Mouse (Mus musculus) G1E-ER4 (cell line): ENCODE data around the gene Gm4858. TPM values are rescaled to one million over a fixed set of nuclear protein-coding genes. Genes with fewer than 3 reads are reported as not detected.
"Not testable (repeated sequence)": the region's sequence is repeated elsewhere in the genome, so short reads cannot be mapped to it uniquely, and the experiment has no call there.

Experiments
- GATA1 ChIP-seq: IDR thresholded peaks from one replicate; pipeline ENCODE4 v1.8.0; 2012; ENCODE audit warnings: low read length, inconsistent platforms
- polyA plus RNA-seq: library from polyadenylated mRNA; stranded (reverse); fragments of >175 nt; gene quantifications from 2 replicates; pipeline ENCODE4 v1.2.3, GENCODE M21; 2012

Gene Gm4858
- not detected in 2 replicates for polyA plus RNA-seq

DNA sequence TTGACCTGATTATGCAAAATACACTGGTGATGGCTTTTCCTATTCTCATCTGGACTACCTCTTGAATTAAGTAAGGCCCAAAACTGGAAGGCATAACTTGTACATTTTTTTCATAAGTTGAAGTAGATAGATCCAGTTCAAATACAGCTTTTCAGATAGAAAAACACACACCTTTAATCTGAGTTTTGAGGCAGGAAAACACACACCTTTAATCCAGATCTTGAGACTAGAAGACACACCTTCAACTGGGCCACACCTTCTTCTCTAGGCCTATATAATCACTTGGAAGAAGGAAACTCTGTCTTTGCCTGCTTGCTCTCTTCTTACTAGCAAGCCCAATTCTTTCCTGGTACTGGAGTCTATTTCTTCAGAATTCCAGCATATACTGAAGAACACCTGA lies at the start of gene Gm4858:
Gene Gm4858, plus strand, starts transcription at position 301 of the 400 bp plus-strand sequence.
- TF ChIP-seq GATA1: not testable (repeated sequence)

DNA sequence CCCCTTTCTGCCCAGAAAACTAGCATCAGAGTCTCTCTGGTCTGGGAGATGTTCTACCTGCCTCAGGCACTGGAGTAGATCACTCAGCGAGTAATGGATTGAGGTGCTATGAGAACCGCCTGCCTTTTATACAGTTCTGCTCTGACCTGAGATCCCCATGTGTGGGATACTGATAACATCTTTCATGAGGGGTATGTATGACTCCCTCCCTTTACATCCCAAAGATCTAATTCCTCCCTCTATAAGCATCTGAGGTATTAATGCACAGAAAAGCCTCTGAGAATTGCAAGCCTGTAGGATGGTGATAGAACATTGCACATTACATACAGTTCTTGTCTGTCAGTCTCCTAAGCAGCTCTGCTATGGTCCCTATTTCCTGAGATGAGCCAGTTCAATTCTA lies 49.7 kb upstream of the Gm4858 start, which contains the start of gene Lce1m:
Gene Lce1m, minus strand, starts transcription at position 101 of the 400 bp plus-strand sequence.
- TF ChIP-seq GATA1: no peak

DNA sequence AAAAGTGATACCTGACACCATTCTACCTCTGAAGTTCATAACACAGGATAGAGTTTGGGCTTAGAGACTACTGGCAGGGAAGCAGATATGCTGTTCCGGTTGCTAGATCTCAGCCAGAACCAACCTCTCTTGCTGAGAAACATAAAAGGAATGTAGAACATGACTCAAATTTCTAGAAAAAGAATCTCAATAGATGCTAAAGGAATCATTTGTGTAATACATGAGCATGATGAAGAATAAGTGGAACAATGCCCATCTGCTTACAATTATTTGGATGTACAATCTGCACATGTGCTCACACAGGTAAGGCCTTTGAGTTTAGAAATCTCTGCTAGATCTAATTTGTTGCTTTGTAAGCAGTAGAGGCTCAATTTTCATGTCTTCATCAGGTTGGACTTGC lies 47.5 kb upstream of the Gm4858 start:
- TF ChIP-seq GATA1: no peak

DNA sequence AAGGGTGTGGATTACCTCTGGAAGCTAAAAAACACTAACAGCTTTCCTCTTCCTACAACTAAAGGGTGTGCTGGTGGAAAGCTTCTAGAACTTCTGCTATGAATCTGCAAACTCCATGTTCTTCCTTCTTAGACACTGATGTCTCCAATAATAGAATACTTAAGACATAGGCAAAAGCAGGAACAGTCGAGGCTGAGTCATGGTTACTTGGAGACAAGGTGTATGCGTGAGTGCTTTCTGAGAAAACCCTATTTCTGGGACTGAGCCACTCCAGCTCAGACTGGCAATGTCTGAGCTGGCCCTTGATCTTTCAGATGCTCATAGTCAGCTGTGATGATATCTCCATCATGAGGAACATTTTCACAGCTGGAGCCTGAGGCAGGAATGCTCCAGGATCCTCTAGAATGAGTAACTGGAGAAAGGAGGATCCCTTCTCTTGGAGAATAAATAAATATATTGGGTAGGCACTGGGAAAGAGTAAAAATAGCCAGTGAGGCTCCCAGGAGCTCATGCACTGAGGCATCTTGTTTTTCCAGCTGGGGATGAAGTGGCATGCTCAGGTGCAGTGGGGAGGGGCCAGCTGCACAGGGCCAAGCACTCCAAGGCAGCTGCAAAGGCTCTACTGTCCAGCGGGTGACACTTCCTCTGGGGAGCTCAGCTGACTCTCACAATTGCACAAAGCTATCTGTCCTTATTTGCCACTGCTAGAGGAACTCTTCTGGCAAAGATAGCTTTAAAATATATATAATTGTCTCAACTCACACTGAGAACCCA lies 45.0 kb upstream of the Gm4858 start:
- no peak for TF ChIP-seq GATA1

DNA sequence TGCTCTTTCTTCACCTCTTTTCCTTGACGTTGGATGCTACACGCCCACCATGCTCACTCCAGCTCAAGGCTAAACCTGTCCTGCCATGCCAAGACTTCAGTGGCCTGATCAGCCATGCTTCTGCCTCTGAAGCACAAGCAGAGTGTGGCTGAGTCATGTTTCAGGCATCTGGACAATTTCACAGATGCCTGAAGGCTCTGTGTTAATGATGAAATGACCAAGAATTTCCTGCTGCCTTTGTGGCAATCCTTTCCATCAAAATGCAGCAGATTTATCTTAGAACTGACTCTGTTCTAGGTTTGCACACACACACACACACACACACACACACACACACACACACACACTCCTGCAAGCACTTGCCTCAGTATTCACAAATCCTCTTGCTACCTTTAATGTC lies 43.1 kb upstream of the Gm4858 start:
- no peak for TF ChIP-seq GATA1

DNA sequence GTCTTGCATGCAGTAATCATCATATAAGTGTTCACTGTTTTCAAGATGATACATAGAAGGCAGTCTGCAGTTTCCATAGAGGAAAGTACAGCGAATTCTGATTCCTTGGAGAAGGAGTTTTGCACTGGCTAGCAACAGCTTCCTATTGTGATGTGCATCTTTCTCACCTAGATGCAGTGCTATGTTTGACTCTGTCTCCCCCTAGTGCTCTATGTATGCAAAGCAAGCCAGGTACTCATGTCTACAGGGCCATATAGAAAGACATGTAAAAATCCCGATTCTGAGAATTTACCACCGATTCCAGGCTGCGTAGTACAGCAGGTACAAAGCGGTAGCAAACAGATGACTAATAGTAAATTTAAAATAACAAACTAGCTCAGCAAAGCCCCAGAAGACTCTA lies 37.2 kb upstream of the Gm4858 start:
- TF ChIP-seq GATA1: no peak

DNA sequence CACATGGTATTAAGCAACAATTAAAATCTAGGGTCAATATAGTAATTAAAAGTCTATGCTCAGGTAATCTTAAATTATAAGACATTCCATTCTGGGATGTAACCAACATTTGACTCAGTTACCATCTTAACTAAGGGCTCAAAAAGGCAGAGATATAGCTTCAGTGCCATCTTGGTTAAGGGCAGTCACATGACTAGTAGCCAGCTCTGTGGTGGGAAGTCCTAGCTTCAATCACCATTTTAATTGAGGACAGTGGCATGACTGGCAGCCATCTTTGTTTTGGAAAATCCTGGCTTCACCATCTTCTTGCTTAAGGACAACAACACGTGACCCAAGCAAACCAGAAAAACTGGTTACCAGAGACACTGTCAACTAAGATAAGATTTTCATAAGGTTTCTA lies 18.4 kb upstream of the Gm4858 start:
- TF ChIP-seq GATA1: no peak

DNA sequence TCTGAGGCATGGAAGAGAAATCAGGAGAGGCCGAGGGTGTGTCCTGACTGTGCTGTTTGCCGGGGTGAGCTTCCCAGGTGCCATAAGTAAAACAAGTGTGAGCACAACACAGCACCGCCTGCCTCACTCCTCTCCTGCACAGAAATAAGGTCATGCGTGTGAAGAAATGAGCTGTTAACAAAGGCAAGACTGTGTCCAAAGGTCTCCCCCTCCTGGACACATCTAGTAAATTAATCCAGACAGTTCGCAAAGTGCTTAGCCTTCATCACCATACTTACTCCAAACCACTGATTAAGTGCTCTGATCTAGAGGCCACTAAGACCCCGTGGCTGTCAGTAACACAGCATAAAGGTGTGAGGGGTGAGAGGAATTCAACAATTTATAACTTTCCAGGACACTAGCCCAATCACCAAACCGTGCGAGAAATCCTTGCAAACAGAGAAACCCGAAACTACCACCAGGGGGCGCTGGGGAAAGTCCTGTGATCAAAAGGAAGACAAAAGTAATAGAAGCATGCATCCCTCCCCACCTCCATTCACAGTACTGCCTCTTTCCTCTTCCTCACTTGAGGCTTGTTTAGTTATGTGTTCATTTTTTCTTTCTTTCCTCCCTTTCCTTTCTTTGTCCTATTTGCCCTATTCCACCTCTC lies 15.7 kb upstream of the Gm4858 start:
- TF ChIP-seq GATA1: no peak

DNA sequence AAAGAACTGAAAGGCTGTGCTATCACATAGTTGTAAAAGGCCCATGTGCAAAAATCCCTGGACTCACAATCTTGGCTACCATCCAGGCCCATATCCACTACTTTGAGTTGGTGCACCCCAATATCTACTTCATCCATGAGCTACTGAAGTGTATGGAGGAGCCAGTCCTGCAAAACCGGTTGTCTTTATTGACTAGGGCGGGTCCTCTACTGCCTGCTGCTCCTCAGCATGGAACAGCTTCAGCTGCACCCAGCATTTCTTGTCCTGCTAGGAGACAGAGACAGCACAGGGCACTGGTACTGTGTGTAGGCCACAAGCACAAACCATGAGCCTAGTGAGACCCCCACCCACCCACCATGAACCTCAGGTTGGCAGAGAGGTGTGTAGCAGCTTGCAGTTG lies 18.0 kb downstream of the Gm4858 start:
- no peak for TF ChIP-seq GATA1

DNA sequence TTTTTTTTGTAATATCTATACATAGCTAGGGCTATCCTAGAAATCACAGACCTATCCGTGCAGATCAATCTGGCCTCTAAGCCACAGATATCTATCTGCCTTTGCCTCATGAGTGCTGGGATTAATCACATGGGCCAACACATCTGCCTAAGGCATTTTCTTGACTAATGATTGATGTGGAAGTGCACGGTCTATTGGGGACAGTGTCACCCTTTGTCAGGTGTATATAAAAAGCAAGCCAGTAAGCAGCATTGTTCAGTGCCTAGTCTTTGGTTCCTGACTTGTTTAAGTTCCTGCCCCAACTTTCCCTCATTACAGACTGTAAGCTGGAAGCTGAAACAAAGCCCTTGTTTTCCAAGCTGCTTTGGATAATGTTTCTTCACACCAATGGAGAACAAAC lies 27.8 kb downstream of the Gm4858 start:
- no peak for TF ChIP-seq GATA1

DNA sequence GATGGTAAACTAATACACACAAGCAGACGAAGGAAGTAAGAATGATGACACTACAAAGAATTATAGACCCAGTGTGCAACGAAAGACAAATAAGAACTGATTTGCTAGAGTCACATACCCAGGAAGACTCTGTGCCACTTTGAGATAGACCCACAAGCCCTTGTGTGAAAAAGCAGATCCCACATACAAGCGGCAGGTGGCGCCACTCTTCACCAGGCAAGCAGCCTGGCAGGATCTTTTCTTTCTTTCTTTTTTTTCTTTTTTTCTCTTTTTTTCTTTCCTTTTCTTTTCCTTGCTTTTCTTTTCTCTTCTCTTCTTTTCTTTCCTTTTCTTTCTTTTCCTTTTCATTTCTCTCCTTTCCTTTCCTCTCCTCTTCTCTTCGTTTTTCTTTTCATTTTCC lies 43.0 kb downstream of the Gm4858 start:
- TF ChIP-seq GATA1: no peak

DNA sequence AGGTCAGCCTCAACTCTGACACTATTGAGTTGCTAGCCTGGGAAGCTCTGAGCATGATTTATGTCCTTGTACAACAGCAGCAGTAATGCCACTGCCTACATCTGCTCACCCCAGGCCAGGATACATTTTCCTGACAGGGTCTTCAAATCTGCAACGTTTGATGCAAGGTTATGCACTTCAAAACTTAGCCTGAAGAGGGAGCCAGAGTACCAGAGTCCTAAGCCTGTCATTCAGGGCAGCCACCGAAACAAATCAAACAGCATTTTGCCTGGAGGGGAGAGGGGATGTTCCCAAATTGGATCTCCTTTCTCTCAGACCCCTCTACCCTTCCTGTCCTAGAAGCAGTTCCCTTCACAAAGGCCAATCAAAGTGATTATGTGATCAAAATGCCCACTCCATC lies 45.9 kb downstream of the Gm4858 start:
- no peak for TF ChIP-seq GATA1

DNA sequence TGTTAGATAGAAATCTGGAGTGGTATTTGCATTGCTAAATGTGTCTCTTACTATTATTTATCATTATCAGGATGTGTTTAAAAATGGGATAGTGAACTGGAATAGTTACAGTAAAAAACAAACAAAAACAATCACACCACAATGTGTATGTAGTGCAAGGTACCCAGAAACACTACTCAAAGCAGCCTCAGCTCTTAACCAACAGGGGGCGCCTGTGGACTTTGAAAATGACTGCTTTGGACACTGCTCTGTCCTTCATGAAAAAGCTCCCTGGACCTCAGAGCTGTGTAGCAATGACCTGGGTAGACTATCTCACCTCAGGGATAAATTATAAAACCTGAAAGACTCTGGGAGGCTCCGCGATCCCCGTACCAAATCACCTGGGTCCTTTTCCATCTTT lies 50.5 kb downstream of the Gm4858 start:
- no peak for TF ChIP-seq GATA1

Other genes with a start within 250 kb of the Gm4858 start
- not detected in 2 replicates for gene Kprp, start 241.6 kb upstream of the Gm4858 start, polyA plus RNA-seq
- gene Lce1l, start 217.5 kb upstream of the Gm4858 start, polyA plus RNA-seq: not detected in 2 replicates
- gene 2310050C09Rik, start 198.6 kb upstream of the Gm4858 start, polyA plus RNA-seq: not detected in 2 replicates
- not detected in 2 replicates for gene Lce3a, start 142.6 kb upstream of the Gm4858 start, polyA plus RNA-seq
- not detected in 2 replicates for gene Lce3b, start 135.8 kb upstream of the Gm4858 start, polyA plus RNA-seq
- not detected in 2 replicates for gene Lce3c, start 124.3 kb upstream of the Gm4858 start, polyA plus RNA-seq
- gene Lce3d, start 111.4 kb upstream of the Gm4858 start, polyA plus RNA-seq: not detected in 2 replicates
- not detected in 2 replicates for gene Lce3e, start 101.8 kb upstream of the Gm4858 start, polyA plus RNA-seq
- not detected in 2 replicates for gene Lce3f, start 76.6 kb upstream of the Gm4858 start, polyA plus RNA-seq
- gene Crct1, start 53.1 kb upstream of the Gm4858 start, polyA plus RNA-seq: not detected in 2 replicates
- gene Lce1m, start 49.8 kb upstream of the Gm4858 start, polyA plus RNA-seq: not detected in 2 replicates
- not detected in 2 replicates for gene Crnn, start 76.0 kb downstream of the Gm4858 start, polyA plus RNA-seq
- not detected in 2 replicates for gene Flg2, start 128.5 kb downstream of the Gm4858 start, polyA plus RNA-seq
- not detected in 2 replicates for gene Flg, start 204.7 kb downstream of the Gm4858 start, polyA plus RNA-seq